ENCODE assay signal across 38 mouse cellular contexts in the genomic region with DNA sequence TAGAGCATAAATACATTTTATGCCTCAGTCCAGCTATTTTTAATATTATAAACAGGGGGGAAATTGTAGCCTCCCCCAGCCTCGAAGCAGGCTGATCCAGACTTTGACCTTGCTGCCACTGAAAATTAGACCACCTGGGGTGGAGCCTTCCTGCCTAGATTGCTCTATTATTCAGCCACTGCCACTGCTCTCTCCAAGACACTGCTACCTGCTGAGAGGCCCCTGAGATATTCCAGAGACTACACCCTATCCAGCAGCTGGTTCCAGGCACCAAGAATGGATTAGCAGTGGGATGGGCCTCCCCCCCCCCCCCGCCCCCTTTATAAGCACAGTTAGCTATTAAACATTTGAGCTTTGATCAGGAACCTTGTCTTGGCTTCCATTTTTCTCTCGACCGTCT. TPM values are rescaled to one million over a fixed set of nuclear protein-coding genes. Genes with fewer than 3 reads are reported as not detected.
"Had no signal": no experiment of that assay in that cellular context is flagged by ENCODE, and none has a peak within 500 bp of the region (broad histone marks: within the 10 kb centered on the region; RNA-seq: fewer than 3 reads in every experiment).

No protein-coding gene starts in this region.

RNA-seq across cellular contexts. Expression of gene Abo, which starts 21.4 kb away (rescaled TPM):
- total RNA-seq: left cerebral cortex, postnatal 10 days; left cerebral cortex, postnatal 14 days; left cerebral cortex, postnatal 25 days; left cerebral cortex, postnatal 36 days; left cerebral cortex, postnatal 4 days; liver, adult 2 months; megakaryocyte progenitor cell, adult 5-6 weeks; megakaryocyte, adult 5-6 weeks; megakaryocyte-erythroid progenitor cell, adult 5-6 weeks; midbrain, postnatal 0 days; monocyte, adult 5-6 weeks had no signal
- polyA plus RNA-seq: limb, embryonic 11.5 days; limb, embryonic 12.5 days; limb, embryonic 13.5 days; limb, embryonic 14.5 days; limb, embryonic 15.5 days; liver, adult 2 months; liver, embryonic 11.5 days; liver, embryonic 12.5 days; liver, embryonic 13.5 days; liver, embryonic 14.5 days; liver, embryonic 15.5 days; liver, embryonic 16.5 days; lung, embryonic 14.5 days; lung, embryonic 15.5 days; lung, embryonic 16.5 days; lung, postnatal 0 days; macrophage; midbrain, embryonic 10.5 days; midbrain, embryonic 11.5 days; midbrain, embryonic 12.5 days; midbrain, embryonic 13.5 days; midbrain, embryonic 14.5 days; midbrain, embryonic 15.5 days; midbrain, embryonic 16.5 days; midbrain, postnatal 0 days; myocyte; neural tube, embryonic 11.5 days; neural tube, embryonic 12.5 days; neural tube, embryonic 13.5 days had no signal
